7 mouse cellular contexts compared by ENCODE assay signal in the genomic region with DNA sequence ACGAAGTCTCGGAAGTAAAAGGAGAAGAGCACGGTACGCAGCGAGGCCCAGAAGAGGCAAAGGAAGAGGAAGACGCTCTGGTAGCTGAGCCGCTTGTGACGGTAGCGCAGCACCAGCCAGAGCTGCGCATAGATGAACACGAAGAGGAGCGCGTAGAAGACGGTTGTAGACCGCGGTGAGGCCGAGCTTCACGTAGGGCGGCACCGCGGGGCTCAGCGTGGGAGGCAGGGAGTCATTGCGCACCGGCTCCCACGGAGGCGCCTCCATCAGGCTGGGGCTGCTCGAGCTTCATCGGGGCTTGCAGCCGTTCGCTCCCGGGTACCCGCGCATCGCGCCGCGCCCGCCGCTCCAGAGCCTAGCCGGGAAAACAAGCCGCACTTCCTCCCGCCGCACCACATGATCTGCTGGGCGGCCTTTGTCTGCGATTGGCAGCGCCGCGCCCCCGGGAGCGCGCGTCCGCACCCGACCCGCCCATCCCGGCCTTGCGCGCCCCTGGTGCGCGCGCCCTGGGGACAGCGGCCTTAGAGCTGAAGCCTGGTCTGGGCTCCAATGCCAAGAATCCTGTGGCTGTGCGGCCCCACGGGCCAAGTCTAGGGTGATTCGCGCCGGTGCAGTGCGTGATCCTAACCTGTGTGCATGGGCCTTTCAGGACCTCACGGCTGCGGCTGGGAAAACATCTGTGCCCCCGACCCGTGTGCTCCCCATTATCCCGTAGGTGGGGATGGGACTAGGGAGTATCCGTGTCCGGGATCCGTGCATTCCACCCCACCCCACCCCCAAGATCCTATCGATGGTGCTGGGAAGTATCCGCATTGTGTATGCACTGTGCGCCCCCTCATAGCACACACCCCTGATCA.
DNase-seq lines count a peak whose midpoint lies in the region; ATAC-seq lines count a peak whose summit lies in the region.
"Not testable (repeated sequence)": the region's sequence is repeated elsewhere in the genome, so short reads cannot be mapped to it uniquely, and the experiment has no call there.

No protein-coding gene starts in this region.

- not testable (repeated sequence) for H3K4me1 ChIP-seq in embryonic facial prominence, embryonic 14.5 days (ENCODE audit: control insufficient read depth, insufficient read depth, low read length); limb, embryonic 12.5 days (replicated peaks); midbrain, embryonic 12.5 days

- H3K9ac ChIP-seq in embryonic facial prominence, embryonic 14.5 days (ENCODE audit: low read depth, low read length): peak overlapping the region; percentile 54
- peak overlapping the region; percentile 47; the same call in 1 of the 2 replicates for H3K9ac ChIP-seq in limb, embryonic 12.5 days (replicated peaks)
- H3K9ac ChIP-seq in midbrain, embryonic 12.5 days (replicated peaks): peak overlapping the region; percentile 59

- H3K27me3 ChIP-seq in embryonic facial prominence, embryonic 14.5 days (replicated peaks; ENCODE audit: control insufficient read depth, insufficient read depth, low read length); limb, embryonic 12.5 days; midbrain, embryonic 12.5 days: not testable (repeated sequence)

- H3K27ac ChIP-seq in embryonic facial prominence, embryonic 14.5 days (replicated peaks; ENCODE audit: low read depth, low read length); limb, embryonic 12.5 days: not testable (repeated sequence)
- H3K27ac ChIP-seq in midbrain, embryonic 12.5 days (replicated peaks): peak overlapping the region; percentile 71

- peak; percentile 90 for ATAC-seq in embryonic facial prominence, embryonic 14.5 days (ENCODE audit: low read depth)
- ATAC-seq in limb, embryonic 12.5 days (ENCODE audit: insufficient number of reproducible peaks, insufficient read depth, low FRiP score, low TSS enrichment, low read depth): peak; percentile 88
- ATAC-seq in midbrain, embryonic 12.5 days (ENCODE audit: low FRiP score, low read depth): peak; percentile 90

- peak; percentile 81 for DNase-seq in adrenal gland, postnatal 25 days
- DNase-seq in embryonic facial prominence, embryonic 14.5 days (ENCODE audit: low spot score): peak; percentile 72
- peak; percentile 77 to 83 for DNase-seq in heart, adult 9 months (ENCODE audit: low spot score in 2 of 2)
- peak; percentile 66 to 74 for DNase-seq in kidney, adult 8-10 months
- DNase-seq in spleen, adult 18-20 months: peak; percentile 55 to 56

- peak overlapping the region; percentile 42 for H3K4me3 ChIP-seq in embryonic facial prominence, embryonic 14.5 days (ENCODE audit: low read depth, low read length)
- peak overlapping the region; percentile 42 for H3K4me3 ChIP-seq in limb, embryonic 12.5 days (replicated peaks)
- H3K4me3 ChIP-seq in midbrain, embryonic 12.5 days: peak overlapping the region; percentile 48

- H3K9me3 ChIP-seq in embryonic facial prominence, embryonic 14.5 days (ENCODE audit: control insufficient read depth, low read length); limb, embryonic 12.5 days; midbrain, embryonic 12.5 days: not testable (repeated sequence)

- 0% methylated on average over 6 of the region's 79 CpGs for WGBS in embryonic facial prominence, embryonic 14.5 days
- under 1% methylated on average over 63 of the region's 79 CpGs for WGBS in limb, embryonic 12.5 days
- WGBS in midbrain, embryonic 12.5 days: under 1% methylated on average over 52 of the region's 79 CpGs

- not testable (repeated sequence) for H3K36me3 ChIP-seq in embryonic facial prominence, embryonic 14.5 days (ENCODE audit: control insufficient read depth, insufficient read depth, low read length); limb, embryonic 12.5 days; midbrain, embryonic 12.5 days

- H3K4me2 ChIP-seq in embryonic facial prominence, embryonic 14.5 days (ENCODE audit: low read depth, low read length): peak overlapping the region; percentile 49
- peak overlapping the region; percentile 51 for H3K4me2 ChIP-seq in limb, embryonic 12.5 days
- H3K4me2 ChIP-seq in midbrain, embryonic 12.5 days (replicated peaks): peak overlapping the region; percentile 49
